Mouse (Mus musculus): ENCODE results near the gene Ntn4. TPM values are rescaled to one million over a fixed set of nuclear protein-coding genes. Genes with fewer than 3 reads are reported as not detected.

Gene Ntn4
- total RNA-seq (2023), result under 1 TPM; 0.44 to 0.70 TPM

GRCm38 (mm10) chr10:93640521-93640952 lies at the start of gene Ntn4:
Gene Ntn4 (plus strand): TSS chr10:93640681.

Other genes starting within 250 kb of the Ntn4 start
- 100 to 1,000 TPM; 115 to 120 TPM for gene Lta4h, start 187.3 kb upstream of the Ntn4 start, total RNA-seq (2023)
- 1 to 10 TPM; 1.3 to 2.2 TPM for gene Hal, start 151.9 kb upstream of the Ntn4 start, total RNA-seq (2023)
- not detected for gene Amdhd1, start 100.6 kb upstream of the Ntn4 start, total RNA-seq (2023)
- 1 to 10 TPM in 1 of 2 experiments, under 1 TPM in 1; 0.23 to 2.9 TPM for gene Ccdc38, start 100.0 kb upstream of the Ntn4 start, total RNA-seq (2023)
- 10 to 100 TPM; 19.5 to 20.2 TPM for gene Snrpf, start 51.0 kb upstream of the Ntn4 start, total RNA-seq (2023)
- not detected for gene Usp44, start 190.9 kb downstream of the Ntn4 start, total RNA-seq (2023)